Mouse (Mus musculus) hindbrain, embryonic 16.5 days (tissue): ENCODE data around the gene Slc16a4. TPM values are rescaled to one million over a fixed set of nuclear protein-coding genes. Genes with fewer than 3 reads are reported as not detected.

Source experiments
- ATAC-seq: fragments of 200-750 bp; cut with Nextera tagmentation; 2 replicates; pipeline ENCODE4 v1.8.0; 2017; ENCODE audit warnings: moderate TSS enrichment, moderate library complexity
- H3K27ac ChIP-seq: fragments of 300-500 bp; sonication (generic); 2 replicates; pipeline ENCODE4 v1.5.1; 2014; ENCODE audit warnings: low read depth, mild to moderate bottlenecking, control low read depth, low read length, moderate library complexity
- H3K27me3 ChIP-seq: fragments of 300-500 bp; sonication (generic); replicated peaks from 2 replicates; pipeline ENCODE4 v1.6.1; 2014; ENCODE audit warnings: low read length; ENCODE audit not compliant: control insufficient read depth, insufficient read depth
- H3K36me3 ChIP-seq: fragments of 300-500 bp; sonication (generic); 2 replicates; pipeline ENCODE4 v1.6.1; 2014; ENCODE audit warnings: mild to moderate bottlenecking, low read length, moderate library complexity, mixed read lengths; ENCODE audit not compliant: control insufficient read depth, insufficient read depth
- H3K4me1 ChIP-seq: fragments of 300-500 bp; sonication (generic); 2 replicates; pipeline ENCODE4 v1.6.1; 2014; ENCODE audit warnings: low read depth, low read length; ENCODE audit not compliant: control insufficient read depth, insufficient read depth
- H3K4me2 ChIP-seq: fragments of 300-500 bp; sonication (generic); 2 replicates; pipeline ENCODE4 v1.6.1; 2014; ENCODE audit warnings: mild to moderate bottlenecking, low read length, control low read depth, moderate library complexity
- H3K4me3 ChIP-seq: fragments of 300-500 bp; sonication (generic); 2 replicates; pipeline ENCODE4 v1.5.1; 2014; ENCODE audit warnings: mild to moderate bottlenecking, low read length, control low read depth, moderate library complexity
- H3K9ac ChIP-seq: fragments of 300-500 bp; sonication (generic); 2 replicates; pipeline ENCODE4 v1.6.1; 2014; ENCODE audit warnings: low read depth, mild to moderate bottlenecking, control low read depth, low read length, moderate library complexity
- H3K9me3 ChIP-seq: fragments of 300-500 bp; sonication (generic); 2 replicates; pipeline ENCODE4 v1.6.1; 2014; ENCODE audit warnings: mild to moderate bottlenecking, low read length, moderate library complexity; ENCODE audit not compliant: control insufficient read depth
- WGBS: fragments of 180-500 bp; shearing (Covaris S2); extraction: QIAGEN DNeasy Blood & Tissue Kit; methylation state at CpG from one replicate; pipeline ENCODE4 v1.1.7; 2014; 5-methylcytosine and 5-hydroxymethylcytosine counted together
- polyA plus RNA-seq: library from polyadenylated mRNA; unstranded; fragments of >200 nt; fragmentation: Nextera tagmentation; extraction: Ambion mirVana; gene quantifications from 2 replicates; pipeline ENCODE4 v1.2.1, GENCODE M21; 2015

Gene Slc16a4
- 3.0 and 3.1 TPM in 2 replicates for polyA plus RNA-seq

DNA sequence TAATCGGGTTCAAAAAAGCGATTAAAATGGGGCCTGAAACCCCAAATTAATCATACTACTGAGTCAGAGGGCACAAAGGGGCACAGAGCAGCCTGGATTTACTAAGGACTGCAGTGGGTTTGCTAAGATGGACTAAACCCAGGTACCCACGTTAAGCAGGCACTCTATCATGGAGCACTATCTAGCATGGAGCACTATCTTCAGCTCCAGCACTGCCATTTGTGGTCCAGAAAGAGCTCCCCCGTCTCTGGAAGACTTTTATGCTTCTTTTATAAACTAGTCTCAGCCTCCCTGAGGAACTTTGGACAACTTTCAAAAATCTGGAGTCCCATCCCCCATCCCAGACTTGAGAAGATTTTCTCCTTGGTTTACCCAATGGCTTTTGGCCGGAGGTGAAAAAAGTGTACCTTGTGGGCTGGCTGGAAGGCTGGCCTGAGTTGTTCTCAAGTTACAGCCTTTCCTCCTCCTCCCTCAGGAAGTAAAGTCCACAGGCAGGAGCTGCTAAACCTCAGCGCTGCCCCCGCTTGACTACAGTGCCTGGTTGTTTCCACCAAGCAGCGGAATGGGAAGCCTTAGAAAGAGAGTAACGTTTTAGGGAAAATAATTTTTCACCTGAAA is at the start of gene Slc16a4:
Gene Slc16a4 (plus strand): TSS at position 467 of the 618 bp plus-strand sequence.
- WGBS, result 41% methylated on average over 9 of the region's 9 CpGs
- no peak within 1 kb of the TSS for H3K9ac ChIP-seq
- no peak within 1 kb of the TSS for H3K4me2 ChIP-seq
- 0 out of 2 replicates have a peak within 1 kb of the TSS, but pooled peaks have one; percentile 23 for H3K27ac ChIP-seq
- no peaks in the 10 kb centered on the region for H3K4me1 ChIP-seq
- H3K27me3 ChIP-seq, result no peaks in the 10 kb centered on the region
- no peaks in the 10 kb centered on the region for H3K9me3 ChIP-seq
- no peaks in the 10 kb centered on the region for H3K36me3 ChIP-seq
- no peak within 1 kb of the TSS for H3K4me3 ChIP-seq
- no peak for ATAC-seq

DNA sequence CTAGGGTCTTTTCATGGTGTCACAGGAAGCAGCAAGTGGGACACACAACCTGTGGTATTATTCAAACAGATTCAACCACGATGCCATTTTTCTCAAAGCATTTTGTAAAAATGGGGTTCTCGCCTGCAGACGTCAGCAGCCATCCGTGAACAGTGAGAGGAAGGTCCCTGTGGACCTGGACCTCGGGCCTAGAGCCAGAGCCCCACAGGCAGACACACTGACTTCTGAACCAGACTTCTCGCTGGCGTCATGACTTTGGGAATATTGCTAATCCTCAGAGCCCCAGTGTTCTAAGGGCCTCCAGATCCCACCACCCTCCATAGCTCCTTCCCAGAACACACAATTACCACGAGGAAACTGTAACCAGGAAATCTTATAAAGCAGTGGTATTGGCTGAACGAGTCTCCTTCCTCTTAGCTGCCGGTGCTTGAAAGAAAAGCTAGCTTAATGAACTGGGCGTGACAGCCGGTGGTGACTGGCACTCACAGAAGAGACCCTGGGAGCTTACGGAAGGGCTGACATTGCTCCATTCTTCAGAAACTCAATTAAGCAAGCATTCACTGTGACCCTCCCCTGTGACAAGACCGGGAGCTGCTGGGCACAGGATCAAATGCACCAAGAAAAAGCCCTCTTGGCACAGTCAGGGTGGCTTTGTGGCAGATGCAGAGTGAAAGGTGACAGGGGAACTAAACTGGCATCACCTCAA is 49.5 kb upstream of the Slc16a4 start:
- H3K4me2 ChIP-seq, result 0 out of 2 replicates have a peak overlapping the region, but pooled peaks have one; percentile 20
- H3K27ac ChIP-seq, result no peak overlapping the region
- H3K4me3 ChIP-seq, result no peak overlapping the region
- peak; percentile 78 for ATAC-seq
- H3K9me3 ChIP-seq, result no peaks in the 10 kb centered on the region
- H3K36me3 ChIP-seq, result no peaks in the 10 kb centered on the region
- 20% methylated on average over 14 of the region's 14 CpGs for WGBS
- no peaks in the 10 kb centered on the region; the same call in 1 of the 2 replicates for H3K27me3 ChIP-seq
- peaks cover 5% of the 10 kb centered on the region for H3K4me1 ChIP-seq
- H3K9ac ChIP-seq, result no peak overlapping the region

DNA sequence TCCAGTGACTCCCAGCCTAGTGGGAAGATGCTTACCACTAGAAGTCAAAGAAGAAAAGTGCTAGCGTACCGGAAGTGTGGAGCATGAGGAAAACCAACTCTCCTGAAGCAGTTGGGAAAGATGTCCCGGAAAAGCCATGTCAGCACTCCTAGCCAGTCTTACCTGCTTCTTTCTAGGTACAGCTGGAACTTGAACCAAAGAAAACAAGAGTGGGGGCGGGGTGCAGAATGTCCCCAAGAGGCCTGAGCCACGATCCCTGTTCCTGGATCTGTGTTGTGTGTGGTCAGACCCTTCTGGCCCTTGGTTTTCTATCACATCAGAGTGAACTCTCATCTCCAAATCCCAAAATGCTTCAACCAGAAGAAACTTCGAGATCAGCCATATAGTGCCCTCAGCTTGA is 44.2 kb upstream of the Slc16a4 start:
- no peak overlapping the region for H3K9ac ChIP-seq
- ATAC-seq, result no peak
- WGBS, result 80% methylated on average over 6 of the region's 6 CpGs
- no peaks in the 10 kb centered on the region for H3K36me3 ChIP-seq
- H3K9me3 ChIP-seq, result no peaks in the 10 kb centered on the region
- H3K27ac ChIP-seq, result no peak overlapping the region
- no peaks in the 10 kb centered on the region; the same call in 1 of the 2 replicates for H3K27me3 ChIP-seq
- peaks cover 3% of the 10 kb centered on the region; the same call in 1 of the 2 replicates for H3K4me1 ChIP-seq
- no peak overlapping the region for H3K4me2 ChIP-seq
- H3K4me3 ChIP-seq, result no peak overlapping the region

DNA sequence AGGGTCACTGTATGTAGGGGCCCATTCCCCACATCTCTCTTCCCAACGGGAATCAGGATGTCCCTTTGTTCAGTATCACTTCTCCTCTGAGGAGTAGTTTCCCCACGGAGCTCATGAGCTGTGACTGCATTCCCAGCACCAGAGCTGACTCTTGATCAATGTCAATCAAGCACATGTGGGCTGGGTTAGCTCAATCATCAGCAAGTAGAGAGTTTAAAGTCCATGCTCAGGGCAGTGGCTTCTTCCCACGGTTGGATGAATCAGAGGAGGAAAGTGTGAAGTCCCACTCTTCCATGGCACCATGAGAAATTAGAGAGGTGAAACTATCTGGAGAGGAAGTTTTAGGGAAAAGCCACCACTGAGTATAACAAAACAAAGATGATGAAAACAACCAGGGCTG is 42.0 kb upstream of the Slc16a4 start:
- WGBS, result 65% methylated on average over 3 of the region's 3 CpGs
- Histone ChIP-seq H3K27me3 (no peaks in the 10 kb centered on the region; the same call in 1 of the 2 replicates), H3K4me2 (no peak overlapping the region), H3K4me1 (peaks cover 3% of the 10 kb centered on the region; the same call in 1 of the 2 replicates), H3K27ac (no peak overlapping the region), H3K4me3 (no peak overlapping the region), H3K9me3 (no peaks in the 10 kb centered on the region), H3K36me3 (no peaks in the 10 kb centered on the region), H3K9ac (no peak overlapping the region)
- ATAC-seq, result no peak

- no peaks in the 10 kb centered on the region for H3K9me3 ChIP-seq
- H3K4me3 ChIP-seq, result no peak overlapping the region
- H3K4me2 ChIP-seq, result no peak overlapping the region
- H3K4me1 ChIP-seq, result peaks cover 3% of the 10 kb centered on the region; the same call in 1 of the 2 replicates
- no peaks in the 10 kb centered on the region for H3K27me3 ChIP-seq
- WGBS, result 79% methylated on average over 2 of the region's 2 CpGs
- no peak for ATAC-seq
- H3K27ac ChIP-seq, result no peak overlapping the region
- H3K9ac ChIP-seq, result no peak overlapping the region
- H3K36me3 ChIP-seq, result no peaks in the 10 kb centered on the region
Measured at GRCm38 (mm10) chr3:107250320-107250719, 40.7 kb upstream of the Slc16a4 start.

- 77% methylated on average over 4 of the region's 4 CpGs for WGBS
- H3K27me3 ChIP-seq, result no peaks in the 10 kb centered on the region
Measured at GRCm38 (mm10) chr3:107252035-107252434, 39.0 kb upstream of the Slc16a4 start.

GRCm38 (mm10) chr3:107253925-107254324 is 37.1 kb upstream of the Slc16a4 start:
- no peak overlapping the region for H3K9ac ChIP-seq
- H3K4me2 ChIP-seq, result no peak overlapping the region
- no peak overlapping the region for H3K4me3 ChIP-seq
- 79% methylated on average over 5 of the region's 5 CpGs for WGBS
- no peaks in the 10 kb centered on the region for H3K36me3 ChIP-seq
- ATAC-seq, result no peak
- H3K4me1 ChIP-seq, result peaks cover 4% of the 10 kb centered on the region
- no peaks in the 10 kb centered on the region for H3K27me3 ChIP-seq
- H3K9me3 ChIP-seq, result no peaks in the 10 kb centered on the region
- no peak overlapping the region for H3K27ac ChIP-seq

More at GRCm38 (mm10) chr3:107252035-107252434, 39.0 kb upstream of the Slc16a4 start:
- H3K27ac ChIP-seq, result no peak overlapping the region
- no peak for ATAC-seq
- H3K36me3 ChIP-seq, result no peaks in the 10 kb centered on the region
- no peak overlapping the region for H3K9ac ChIP-seq
- no peaks in the 10 kb centered on the region for H3K9me3 ChIP-seq
- no peak overlapping the region for H3K4me2 ChIP-seq
- no peak overlapping the region for H3K4me3 ChIP-seq
- H3K4me1 ChIP-seq, result peaks cover 3% of the 10 kb centered on the region; the same call in 1 of the 2 replicates

DNA sequence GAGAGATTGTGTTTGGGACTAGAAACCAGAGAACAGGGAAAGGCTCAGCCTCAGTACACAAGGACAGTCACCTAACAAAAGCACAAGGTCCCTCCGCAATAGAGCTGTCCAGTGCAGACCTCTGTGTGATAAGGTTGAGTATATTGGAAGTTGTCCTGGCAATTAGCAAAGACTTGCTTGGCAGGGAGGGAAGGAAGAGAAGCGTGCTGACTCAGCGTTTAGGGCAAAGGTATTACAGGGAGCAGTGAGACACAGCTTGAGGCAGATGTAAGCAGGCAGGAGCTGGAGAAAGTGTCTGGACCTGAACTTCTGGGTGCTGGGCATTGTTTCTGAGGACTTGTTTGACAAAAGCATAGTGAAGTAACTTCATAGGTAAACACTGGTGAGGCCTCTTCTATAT is 35.0 kb upstream of the Slc16a4 start:
- Histone ChIP-seq H3K4me3 (no peak overlapping the region), H3K4me1 (peaks cover 7% of the 10 kb centered on the region), H3K9ac (no peak overlapping the region), H3K4me2 (no peak overlapping the region), H3K9me3 (no peaks in the 10 kb centered on the region), H3K27me3 (no peaks in the 10 kb centered on the region), H3K27ac (no peak overlapping the region), H3K36me3 (no peaks in the 10 kb centered on the region)
- ATAC-seq, result 0 out of 2 replicates have a peak, but pooled peaks have one; percentile 19
- 82% methylated on average over 3 of the region's 3 CpGs for WGBS

- Histone ChIP-seq H3K27ac (no peak overlapping the region), H3K9ac (no peak overlapping the region), H3K4me1 (peaks cover 7% of the 10 kb centered on the region), H3K9me3 (no peaks in the 10 kb centered on the region), H3K4me2 (no peak overlapping the region), H3K36me3 (no peaks in the 10 kb centered on the region), H3K4me3 (no peak overlapping the region), H3K27me3 (no peaks in the 10 kb centered on the region)
- peak; percentile 27; the same call in 1 of the 2 replicates for ATAC-seq
- 40% methylated on average over 7 of the region's 7 CpGs for WGBS
Measured at GRCm38 (mm10) chr3:107256724-107257123, 34.3 kb upstream of the Slc16a4 start.
